Mouse (Mus musculus) CD8-positive naive resting alpha-beta T cell, adult 57 days (primary cell): ENCODE measurements around the gene Sptlc2. TPM values are rescaled to one million over a fixed set of nuclear protein-coding genes. Genes with fewer than 3 reads are reported as not detected.

Experiments
- total RNA-seq: library from RNA; stranded (reverse); gene quantifications from one replicate; pipeline ENCODE4 v1.2.4, GENCODE M21; 2023

The Sptlc2 gene
- total RNA-seq: 75.9 TPM

DNA sequence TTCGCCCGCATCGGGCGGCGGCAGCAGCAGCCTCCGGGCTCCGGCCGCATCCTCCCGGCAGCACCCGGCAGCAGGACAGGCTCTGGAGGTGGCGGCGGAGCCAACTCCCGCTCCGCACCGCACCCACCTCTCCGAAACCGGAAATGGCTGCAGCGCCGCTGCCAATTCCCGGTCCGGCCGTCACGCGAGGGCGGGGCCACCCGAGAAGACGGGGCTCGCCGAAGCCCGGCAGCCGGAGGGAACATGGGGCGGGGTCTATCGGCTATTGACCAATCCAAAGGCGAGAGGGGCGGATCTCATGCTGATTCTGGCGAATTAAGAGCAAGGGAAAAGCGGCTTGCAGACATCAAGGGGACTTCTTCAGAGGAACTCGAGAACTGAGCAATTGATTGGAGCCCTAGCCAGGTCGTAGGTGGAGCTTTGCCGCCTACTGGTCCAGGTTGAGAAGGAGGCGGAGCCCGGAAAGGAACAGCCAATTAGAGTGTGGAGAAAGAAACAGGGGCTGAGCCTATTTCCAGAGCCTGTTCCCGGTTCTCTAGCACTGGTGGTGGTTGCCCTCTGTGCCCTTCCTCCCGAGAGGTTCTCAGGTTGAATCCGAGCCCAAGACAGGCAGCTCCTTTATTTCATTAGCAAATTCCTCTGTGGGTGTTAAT, at the start of gene Sptlc2:
Sptlc2 (minus strand) TSS at position 234 of the 653 bp plus-strand sequence.

DNA sequence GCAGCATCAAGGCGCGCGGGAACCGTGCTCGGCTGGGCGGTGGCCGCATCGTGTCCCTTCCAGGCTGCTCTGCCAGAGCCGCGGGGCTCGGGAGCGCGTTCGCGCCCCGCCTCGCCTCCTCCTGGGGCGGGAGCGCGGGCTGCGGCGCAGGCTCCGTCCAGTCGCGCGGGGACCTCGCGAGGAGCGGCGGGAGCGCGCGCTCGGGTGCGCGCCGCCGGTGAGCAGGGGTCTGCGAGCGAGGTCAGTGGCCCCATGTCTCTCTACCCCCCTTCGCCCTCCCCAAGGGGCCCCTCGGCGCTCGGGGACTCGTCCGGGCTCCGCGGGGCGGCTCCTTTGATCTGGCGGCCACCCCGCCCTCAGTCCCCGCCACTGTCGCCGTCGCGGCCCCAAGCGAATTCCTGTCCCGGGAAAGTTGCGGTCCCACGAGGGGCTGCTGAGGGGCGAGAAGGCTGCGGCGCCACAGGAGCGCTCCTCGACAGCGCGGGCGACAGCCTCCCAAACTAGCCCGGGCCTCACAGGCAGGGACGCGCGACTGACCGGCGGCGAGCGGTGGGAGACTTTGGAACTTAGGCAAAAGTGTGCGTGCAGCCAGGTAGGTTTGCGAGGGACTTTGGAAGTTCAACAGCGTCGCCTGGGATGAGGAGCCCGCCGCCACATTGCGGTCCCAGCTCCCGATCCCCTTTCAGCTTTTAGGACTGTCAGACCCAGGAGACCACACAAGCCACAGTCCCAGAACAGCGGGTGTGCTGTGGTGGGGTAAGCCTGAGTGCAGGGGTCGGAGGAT, 88.3 kb downstream of the Sptlc2 start, which contains the start of gene Ism2:
Ism2 (minus strand) TSS at position 49 of the 784 bp plus-strand sequence.

GRCm38 (mm10) chr12:87266108-87266826, 121.9 kb downstream of the Sptlc2 start, which contains the start of the genes Vipas39 and Ahsa1:
TSS of gene Vipas39 (minus strand) at chr12:87266256.
TSS of gene Ahsa1 (plus strand) at chr12:87266479.

Other genes with a start within 250 kb of the Sptlc2 start
- gene Gstz1, start 241.2 kb downstream of the Sptlc2 start, total RNA-seq: 12.2 TPM
- gene Pomt2, start 240.4 kb downstream of the Sptlc2 start, total RNA-seq: 5.2 TPM
- not detected for gene Samd15, start 188.6 kb downstream of the Sptlc2 start, total RNA-seq
- 15.0 TPM for gene Tmed8, start 187.9 kb downstream of the Sptlc2 start, total RNA-seq
- gene Noxred1, start 149.6 kb downstream of the Sptlc2 start, total RNA-seq: 0.77 TPM
- gene Vipas39, start 122.1 kb downstream of the Sptlc2 start, total RNA-seq: 26.4 TPM
- 108 TPM for gene Ahsa1, start 121.9 kb downstream of the Sptlc2 start, total RNA-seq
- not detected for gene Ism2, start 88.7 kb downstream of the Sptlc2 start, total RNA-seq
- 31.4 TPM for gene Slirp, start 55.5 kb upstream of the Sptlc2 start, total RNA-seq
- gene Alkbh1, start 55.7 kb upstream of the Sptlc2 start, total RNA-seq: 85.4 TPM
- gene Snw1, start 83.9 kb upstream of the Sptlc2 start, total RNA-seq: 94.0 TPM
- gene Gm5788, start 106.4 kb upstream of the Sptlc2 start, total RNA-seq: not detected
- not detected for gene Gm8300, start 126.0 kb upstream of the Sptlc2 start, total RNA-seq
- gene Oog1, start 214.3 kb upstream of the Sptlc2 start, total RNA-seq: not detected
- not detected for gene Gm4027, start 230.5 kb upstream of the Sptlc2 start, total RNA-seq